Mouse (Mus musculus): ENCODE results near the gene Trrap. TPM values are rescaled to one million over a fixed set of nuclear protein-coding genes. Genes with fewer than 3 reads are reported as not detected.

Trrap gene
- polyA plus RNA-seq, 1 experiment from 2014 or later, result 91.9 TPM

Small RNA genes lying within 50 kb of the gene (microRNA-seq; reads per million reads assigned to microRNA genes)
- gene Mir7039, result not detected

Other genes with a start within 250 kb of the Trrap start
- 0.34 and 1.4 TPM in 2 replicates for gene Nptx2, start 221.8 kb upstream of the Trrap start, polyA plus RNA-seq (2016; fragmentation: Nextera tagmentation; extraction: Ambion mirVana)
- gene Tmem130, start 5.9 kb upstream of the Trrap start, polyA plus RNA-seq (2016; fragmentation: Nextera tagmentation; extraction: Ambion mirVana), result 0.11 and 0.16 TPM in 2 replicates
- gene Smurf1, start 198.1 kb downstream of the Trrap start, polyA plus RNA-seq (2016; fragmentation: Nextera tagmentation; extraction: Ambion mirVana), result 15.0 and 19.4 TPM in 2 replicates